22 mouse cellular contexts compared by ENCODE assay signal in genomic region chr12:105687416-105687815, GRCm38 (mm10). TPM values are rescaled to one million over a fixed set of nuclear protein-coding genes. Genes with fewer than 3 reads are reported as not detected.
A peak's percentile ranks its signal among the peaks of the same experiment; 100 is the strongest.
DNase-seq lines count a peak whose midpoint lies in the region; ATAC-seq and TF ChIP-seq lines count a peak whose summit lies in the region.
"Had no signal": no experiment of that assay in that cellular context is flagged by ENCODE, and none has a peak within 500 bp of the region (broad histone marks: within the 10 kb centered on the region; RNA-seq: fewer than 3 reads in every experiment).

No protein-coding gene starts in this region.

- H3K36me3 ChIP-seq in intestine, embryonic 16.5 days (ENCODE audit: control insufficient read depth, insufficient read depth, low read length): no peaks in the 10 kb centered on the region
- no peaks in the 10 kb centered on the region for H3K36me3 ChIP-seq in intestine, embryonic 15.5 days
- H3K36me3 ChIP-seq in liver, adult 2 months (ENCODE audit: control insufficient read depth, insufficient read depth, low read length): no peaks in the 10 kb centered on the region; the same call in 1 of the 2 replicates
- 0 out of 2 replicates have a peak, but pooled peaks cover 4% of the 10 kb centered on the region for H3K36me3 ChIP-seq in liver, embryonic 11.5 days (ENCODE audit: control insufficient read depth, insufficient read depth, low read length)
- H3K36me3 ChIP-seq in midbrain, embryonic 13.5 days: peaks cover 30% of the 10 kb centered on the region
- peaks cover 21% of the 10 kb centered on the region for H3K36me3 ChIP-seq in midbrain, embryonic 14.5 days (ENCODE audit: control insufficient read depth, insufficient read depth, low read length)

- peak overlapping the region; percentile 71 for H3K27ac ChIP-seq in intestine, embryonic 16.5 days (ENCODE audit: low read length)
- no peak overlapping the region for H3K27ac ChIP-seq in intestine, embryonic 15.5 days
- no peak overlapping the region for H3K27ac ChIP-seq in liver, adult 2 months (replicated peaks; ENCODE audit: insufficient read depth, low read depth, low read length)
- no peak overlapping the region for H3K27ac ChIP-seq in liver, embryonic 11.5 days (ENCODE audit: low read depth, low read length)
- H3K27ac ChIP-seq in midbrain, embryonic 13.5 days: no peak overlapping the region
- no peak overlapping the region for H3K27ac ChIP-seq in midbrain, embryonic 14.5 days (replicated peaks; ENCODE audit: low read depth, low read length)
- H3K27ac ChIP-seq: embryonic facial prominence, embryonic 15.5 days; forebrain, embryonic 10.5 days; gastrocnemius, adult 2 months; hindbrain, embryonic 10.5 days had no signal

- H3K4me2 ChIP-seq in intestine, embryonic 16.5 days (ENCODE audit: low read depth, low read length): no peak overlapping the region
- no peak overlapping the region for H3K4me2 ChIP-seq in intestine, embryonic 15.5 days (replicated peaks)
- no peak overlapping the region for H3K4me2 ChIP-seq in liver, embryonic 11.5 days
- 0 out of 2 replicates have a peak overlapping the region, but pooled peaks have one; percentile 93 for H3K4me2 ChIP-seq in midbrain, embryonic 13.5 days (replicated peaks)
- H3K4me2 ChIP-seq in midbrain, embryonic 14.5 days (ENCODE audit: low read length): no peak overlapping the region
- H3K4me2 ChIP-seq: embryonic facial prominence, embryonic 15.5 days; heart, embryonic 12.5 days had no signal

- peak; percentile 78 for DNase-seq in liver, adult 2 months (ENCODE audit: extremely low read depth, low read depth, low spot score)
- no peak for DNase-seq in liver, embryonic 11.5 days (ENCODE audit: low spot score)
- no peak for DNase-seq in midbrain, embryonic 14.5 days
- DNase-seq in left cerebral cortex, postnatal 4 days: no peak
- DNase-seq: adrenal gland, postnatal 14 days; cerebellum, adult 18-20 months; cerebellum, adult 9-11 months; embryo, embryonic 11 days; gastrocnemius, adult 2 months; gastrocnemius, postnatal 25 days had no signal

- H3K4me3 ChIP-seq in intestine, embryonic 16.5 days (ENCODE audit: low read length): no peak overlapping the region
- H3K4me3 ChIP-seq in intestine, embryonic 15.5 days (replicated peaks): no peak overlapping the region
- H3K4me3 ChIP-seq in liver, adult 2 months (ENCODE audit: insufficient read depth, low read depth, low read length): no peak overlapping the region
- H3K4me3 ChIP-seq in liver, embryonic 11.5 days (ENCODE audit: low read depth, low read length): no peak overlapping the region
- H3K4me3 ChIP-seq in midbrain, embryonic 13.5 days (replicated peaks): no peak overlapping the region
- H3K4me3 ChIP-seq in midbrain, embryonic 14.5 days (replicated peaks; ENCODE audit: low read depth, low read length): no peak overlapping the region
- H3K4me3 ChIP-seq: erythroblast, embryonic 14.5 days; gastrocnemius, adult 2 months; heart, embryonic 12.5 days had no signal

- peaks cover 14% of the 10 kb centered on the region for H3K4me1 ChIP-seq in intestine, embryonic 16.5 days (ENCODE audit: control insufficient read depth, insufficient read depth, low read length)
- peaks cover 13% of the 10 kb centered on the region for H3K4me1 ChIP-seq in intestine, embryonic 15.5 days (replicated peaks)
- H3K4me1 ChIP-seq in liver, adult 2 months (ENCODE audit: control insufficient read depth, insufficient read depth, low read length): peaks cover 9% of the 10 kb centered on the region
- H3K4me1 ChIP-seq in liver, embryonic 11.5 days (replicated peaks; ENCODE audit: control insufficient read depth, insufficient read depth, low read length): peaks cover 21% of the 10 kb centered on the region; the same call in 1 of the 2 replicates
- peaks cover 36% of the 10 kb centered on the region for H3K4me1 ChIP-seq in midbrain, embryonic 13.5 days (replicated peaks)
- peaks cover 26% of the 10 kb centered on the region for H3K4me1 ChIP-seq in midbrain, embryonic 14.5 days (ENCODE audit: control insufficient read depth, insufficient read depth, low read length)

- peak; percentile 22 for ATAC-seq in intestine, embryonic 16.5 days
- no peak for ATAC-seq in intestine, embryonic 15.5 days
- no peak for ATAC-seq in liver, embryonic 11.5 days (replicated peaks; ENCODE audit: low FRiP score)
- ATAC-seq in midbrain, embryonic 13.5 days: no peak
- no peak for ATAC-seq in midbrain, embryonic 14.5 days (ENCODE audit: low FRiP score, low TSS enrichment)
- ATAC-seq in cerebellum, adult (ENCODE audit: insufficient number of reproducible peaks, low FRiP score, low TSS enrichment): no peak
- ATAC-seq: forebrain, embryonic 14.5 days had no signal

- no peaks in the 10 kb centered on the region for H3K9me3 ChIP-seq in intestine, embryonic 16.5 days (ENCODE audit: control insufficient read depth, low read length)
- no peaks in the 10 kb centered on the region for H3K9me3 ChIP-seq in intestine, embryonic 15.5 days
- H3K9me3 ChIP-seq in liver, embryonic 11.5 days (ENCODE audit: control insufficient read depth, low read length): no peaks in the 10 kb centered on the region
- H3K9me3 ChIP-seq in midbrain, embryonic 13.5 days: no peaks in the 10 kb centered on the region
- no peaks in the 10 kb centered on the region for H3K9me3 ChIP-seq in midbrain, embryonic 14.5 days (ENCODE audit: control insufficient read depth, low read length)
- H3K9me3 ChIP-seq: embryonic facial prominence, embryonic 15.5 days; forebrain, embryonic 10.5 days; heart, embryonic 12.5 days; hindbrain, embryonic 10.5 days had no signal

- no peak for TF ChIP-seq POLR2A in liver, adult 2 months (IDR thresholded peaks at IDR 0.05; ENCODE audit: extremely low read depth, insufficient read depth, low read length)

- peaks cover 19% of the 10 kb centered on the region; the same call in 1 of the 2 replicates for H3K79me2 ChIP-seq in liver, adult 2 months (ENCODE audit: control insufficient read depth, insufficient read depth, low read length)

- intact Hi-C loops in left cerebral cortex, postnatal 4 days (cut with DNase I): no loop called here

- TF ChIP-seq CTCF in liver, adult 2 months (IDR thresholded peaks at IDR 0.05; ENCODE audit: low read depth, low read length): no peak

- H3K9ac ChIP-seq in intestine, embryonic 16.5 days (ENCODE audit: low read depth, low read length): no peak overlapping the region
- H3K9ac ChIP-seq in intestine, embryonic 15.5 days: no peak overlapping the region
- no peak overlapping the region for H3K9ac ChIP-seq in liver, adult 2 months (ENCODE audit: low read depth, low read length)
- H3K9ac ChIP-seq in liver, embryonic 11.5 days (ENCODE audit: low read depth, low read length): no peak overlapping the region
- H3K9ac ChIP-seq in midbrain, embryonic 13.5 days (replicated peaks): no peak overlapping the region
- H3K9ac ChIP-seq in midbrain, embryonic 14.5 days (replicated peaks; ENCODE audit: low read length): no peak overlapping the region
- H3K9ac ChIP-seq: embryonic facial prominence, embryonic 15.5 days; heart, embryonic 12.5 days had no signal

- no peaks in the 10 kb centered on the region for H3K27me3 ChIP-seq in intestine, embryonic 16.5 days (replicated peaks; ENCODE audit: control insufficient read depth, insufficient read depth, low read length)
- no peaks in the 10 kb centered on the region for H3K27me3 ChIP-seq in intestine, embryonic 15.5 days (replicated peaks)
- no peaks in the 10 kb centered on the region for H3K27me3 ChIP-seq in liver, adult 2 months (ENCODE audit: control insufficient read depth, insufficient read depth, low read length)
- no peaks in the 10 kb centered on the region for H3K27me3 ChIP-seq in liver, embryonic 11.5 days (replicated peaks; ENCODE audit: control insufficient read depth, insufficient read depth, low read length)
- H3K27me3 ChIP-seq in midbrain, embryonic 13.5 days: no peaks in the 10 kb centered on the region
- no peaks in the 10 kb centered on the region for H3K27me3 ChIP-seq in midbrain, embryonic 14.5 days (ENCODE audit: control insufficient read depth, insufficient read depth, low read length)
- H3K27me3 ChIP-seq: embryonic facial prominence, embryonic 15.5 days; heart, embryonic 12.5 days had no signal

- 68% methylated on average over 4 of the region's 4 CpGs for WGBS in intestine, embryonic 16.5 days
- WGBS in intestine, embryonic 15.5 days: 76% methylated on average over 4 of the region's 4 CpGs
- WGBS in liver, adult 2 months: 31% methylated on average over 4 of the region's 4 CpGs
- WGBS in liver, embryonic 11.5 days: 83% methylated on average over 4 of the region's 4 CpGs
- 90% methylated on average over 4 of the region's 4 CpGs for WGBS in midbrain, embryonic 13.5 days
- 88% methylated on average over 4 of the region's 4 CpGs for WGBS in midbrain, embryonic 14.5 days

RNA-seq across cellular contexts. Expression of gene Atg2b, which starts 2.4 kb away (rescaled TPM):
- 10.5 and 13.5 TPM in 2 replicates for polyA plus RNA-seq in intestine, embryonic 16.5 days (2015; fragmentation: Nextera tagmentation; extraction: Ambion mirVana)
- 12.6 and 13.0 TPM in 2 replicates for polyA plus RNA-seq in intestine, embryonic 15.5 days (2015; fragmentation: Nextera tagmentation; extraction: Ambion mirVana)
- total RNA-seq in liver, adult 2 months (2014; rRNA removed): 19.2 and 24.0 TPM in 2 replicates
- polyA plus RNA-seq in liver, adult 2 months (2012; rRNA removed): 9.3 and 10.2 TPM in 2 replicates
- 26.3 and 28.2 TPM in 2 replicates for polyA plus RNA-seq in liver, embryonic 11.5 days (2014; fragmentation: Nextera tagmentation; extraction: Ambion mirVana)
- 14.0 and 14.5 TPM in 2 replicates for polyA plus RNA-seq in midbrain, embryonic 13.5 days (2015; fragmentation: Nextera tagmentation; extraction: Ambion mirVana)
- 17.1 and 21.8 TPM in 2 replicates for polyA plus RNA-seq in midbrain, embryonic 14.5 days (2014; fragmentation: Nextera tagmentation; extraction: Ambion mirVana)
- 10 to 100 TPM; 38.5 to 39.3 TPM for total RNA-seq in left cerebral cortex, postnatal 4 days (2021)

RNA-seq across cellular contexts. Expression of gene Gskip, which starts 2.8 kb away (rescaled TPM):
- 29.7 and 30.2 TPM in 2 replicates for polyA plus RNA-seq in intestine, embryonic 16.5 days (2015; fragmentation: Nextera tagmentation; extraction: Ambion mirVana)
- polyA plus RNA-seq in intestine, embryonic 15.5 days (2015; fragmentation: Nextera tagmentation; extraction: Ambion mirVana): 29.4 and 29.5 TPM in 2 replicates
- 6.2 and 9.2 TPM in 2 replicates for total RNA-seq in liver, adult 2 months (2014; rRNA removed)
- 2.6 and 2.8 TPM in 2 replicates for polyA plus RNA-seq in liver, adult 2 months (2012; rRNA removed)
- polyA plus RNA-seq in liver, embryonic 11.5 days (2014; fragmentation: Nextera tagmentation; extraction: Ambion mirVana): 27.5 and 28.4 TPM in 2 replicates
- 37.8 and 39.4 TPM in 2 replicates for polyA plus RNA-seq in midbrain, embryonic 13.5 days (2015; fragmentation: Nextera tagmentation; extraction: Ambion mirVana)
- polyA plus RNA-seq in midbrain, embryonic 14.5 days (2014; fragmentation: Nextera tagmentation; extraction: Ambion mirVana): 33.4 and 36.7 TPM in 2 replicates
- total RNA-seq in left cerebral cortex, postnatal 4 days (2021): 10 to 100 TPM; 14.2 to 14.4 TPM

RNA-seq across cellular contexts. Expression of gene Ak7, which starts 18.4 kb away (rescaled TPM):
- 0.40 and 0.49 TPM in 2 replicates for polyA plus RNA-seq in intestine, embryonic 16.5 days (2015; fragmentation: Nextera tagmentation; extraction: Ambion mirVana)
- polyA plus RNA-seq in intestine, embryonic 15.5 days (2015; fragmentation: Nextera tagmentation; extraction: Ambion mirVana): 0.70 and 0.97 TPM in 2 replicates
- total RNA-seq in liver, adult 2 months (2014; rRNA removed): 0.09 and 0.13 TPM in 2 replicates
- 0.05 TPM in 1 of 2 replicates, not detected in the other for polyA plus RNA-seq in liver, adult 2 months (2012; rRNA removed)
- polyA plus RNA-seq in liver, embryonic 11.5 days (2014; fragmentation: Nextera tagmentation; extraction: Ambion mirVana): 0.10 TPM in 1 of 2 replicates, not detected in the other
- polyA plus RNA-seq in midbrain, embryonic 13.5 days (2015; fragmentation: Nextera tagmentation; extraction: Ambion mirVana): 0.67 and 1.6 TPM in 2 replicates
- polyA plus RNA-seq in midbrain, embryonic 14.5 days (2014; fragmentation: Nextera tagmentation; extraction: Ambion mirVana): 0.33 and 0.72 TPM in 2 replicates
- 1 to 10 TPM; 1.4 TPM for total RNA-seq in left cerebral cortex, postnatal 4 days (2021)
- total RNA-seq: gastrocnemius, adult 2 months; gastrocnemius, postnatal 25 days; heart, adult 8-10 months had no signal
- polyA plus RNA-seq: embryonic facial prominence, embryonic 11.5 days; erythroblast, embryonic 14.5 days had no signal
